Mouse (Mus musculus) midbrain, embryonic 12.5 days (tissue): ENCODE data around the gene Pole2. TPM values are rescaled to one million over a fixed set of nuclear protein-coding genes. Genes with fewer than 3 reads are reported as not detected.

Source experiments
- ATAC-seq: fragments of 200-750 bp; cut with Nextera tagmentation; 2 replicates; pipeline ENCODE4 v1.8.0; 2017; ENCODE audit warnings: low read depth, moderate TSS enrichment, moderate library complexity; ENCODE audit not compliant: low FRiP score
- H3K27ac ChIP-seq: fragments of 300-500 bp; sonication (generic); replicated peaks from 2 replicates; pipeline ENCODE4 v1.5.1; 2016; ENCODE audit warnings: mild to moderate bottlenecking
- H3K27me3 ChIP-seq: fragments of 300-500 bp; sonication (generic); 2 replicates; pipeline ENCODE4 v1.6.1; 2016; ENCODE audit warnings: mild to moderate bottlenecking
- H3K36me3 ChIP-seq: fragments of 300-500 bp; sonication (generic); 2 replicates; pipeline ENCODE4 v1.6.1; 2016
- H3K4me1 ChIP-seq: fragments of 300-500 bp; sonication (generic); 2 replicates; pipeline ENCODE4 v1.6.1; 2016
- H3K4me2 ChIP-seq: fragments of 300-500 bp; sonication (generic); replicated peaks from 2 replicates; pipeline ENCODE4 v1.6.1; 2016; ENCODE audit warnings: mild to moderate bottlenecking, moderate library complexity
- H3K4me3 ChIP-seq: fragments of 300-500 bp; sonication (generic); 2 replicates; pipeline ENCODE4 v1.5.1; 2016; ENCODE audit warnings: mild to moderate bottlenecking
- H3K9ac ChIP-seq: fragments of 300-500 bp; sonication (generic); replicated peaks from 2 replicates; pipeline ENCODE4 v1.6.1; 2016; ENCODE audit warnings: mild to moderate bottlenecking, moderate library complexity
- H3K9me3 ChIP-seq: fragments of 300-500 bp; sonication (generic); 2 replicates; pipeline ENCODE4 v1.6.1; 2016; ENCODE audit warnings: mild to moderate bottlenecking
- WGBS: fragments of 180-500 bp; shearing (Covaris S2); methylation state at CpG from one replicate; pipeline ENCODE4 v1.1.7; 2016; 5-methylcytosine and 5-hydroxymethylcytosine counted together
- polyA plus RNA-seq: library from polyadenylated mRNA; unstranded; fragments of >200 nt; fragmentation: Nextera tagmentation; extraction: Ambion mirVana; gene quantifications from 2 replicates; pipeline ENCODE4 v1.2.1, GENCODE M21; 2016

Pole2 gene
- polyA plus RNA-seq, 1 experiment from 2014 or later, result 19.7 TPM

DNA sequence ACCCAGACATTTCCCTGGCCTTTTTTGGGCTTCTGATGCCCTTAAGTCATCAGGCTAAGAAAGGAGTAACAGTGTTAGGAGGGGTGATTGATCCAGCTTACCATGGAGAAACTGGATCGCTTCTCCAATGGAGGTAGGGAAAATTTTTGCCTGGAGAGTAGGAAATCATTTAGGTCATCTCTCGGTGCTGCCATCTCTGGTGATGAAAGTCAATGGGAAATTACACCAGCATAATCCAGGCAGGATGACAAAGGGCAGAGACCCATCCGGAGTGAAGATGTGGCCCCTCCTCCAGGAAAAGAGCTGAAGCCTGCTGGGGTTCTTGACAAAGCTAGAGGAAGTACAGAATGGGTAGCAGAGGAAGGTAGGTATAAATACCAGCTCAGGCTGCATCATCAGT lies 10.3 kb upstream of the Pole2 start:
- Histone ChIP-seq H3K27ac (no peak overlapping the region), H3K9me3 (no peaks in the 10 kb centered on the region), H3K36me3 (no peaks in the 10 kb centered on the region), H3K4me3 (no peak overlapping the region), H3K27me3 (no peaks in the 10 kb centered on the region), H3K9ac (no peak overlapping the region), H3K4me2 (no peak overlapping the region), H3K4me1 (no peaks in the 10 kb centered on the region)
- no peak for ATAC-seq
- 40% methylated on average over 3 of the region's 3 CpGs for WGBS

DNA sequence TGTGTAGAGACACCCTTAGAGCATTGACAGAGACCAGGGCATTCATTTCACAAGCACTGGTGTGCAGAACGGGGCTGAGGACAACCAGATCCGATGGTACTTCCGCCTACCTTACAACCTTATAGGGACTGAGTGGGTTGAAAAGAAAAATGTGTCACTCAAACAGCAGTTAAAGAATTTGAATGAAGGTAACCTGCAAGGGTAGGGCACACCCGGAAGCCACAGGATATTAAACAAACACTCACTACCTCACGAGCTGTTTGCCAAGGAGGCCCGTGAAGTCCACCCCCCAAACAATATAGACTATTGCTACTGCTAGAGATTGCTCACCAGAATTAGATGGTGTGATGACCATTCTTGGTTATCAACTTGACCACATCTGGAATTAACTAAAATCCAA lies 7.8 kb upstream of the Pole2 start:
- Histone ChIP-seq H3K4me3 (no peak overlapping the region), H3K9ac (no peak overlapping the region), H3K4me1 (no peaks in the 10 kb centered on the region), H3K27ac (no peak overlapping the region), H3K36me3 (no peaks in the 10 kb centered on the region), H3K9me3 (no peaks in the 10 kb centered on the region), H3K27me3 (no peaks in the 10 kb centered on the region), H3K4me2 (no peak overlapping the region)
- ATAC-seq, result no peak
- WGBS, result 94% methylated on average over 6 of the region's 6 CpGs

DNA sequence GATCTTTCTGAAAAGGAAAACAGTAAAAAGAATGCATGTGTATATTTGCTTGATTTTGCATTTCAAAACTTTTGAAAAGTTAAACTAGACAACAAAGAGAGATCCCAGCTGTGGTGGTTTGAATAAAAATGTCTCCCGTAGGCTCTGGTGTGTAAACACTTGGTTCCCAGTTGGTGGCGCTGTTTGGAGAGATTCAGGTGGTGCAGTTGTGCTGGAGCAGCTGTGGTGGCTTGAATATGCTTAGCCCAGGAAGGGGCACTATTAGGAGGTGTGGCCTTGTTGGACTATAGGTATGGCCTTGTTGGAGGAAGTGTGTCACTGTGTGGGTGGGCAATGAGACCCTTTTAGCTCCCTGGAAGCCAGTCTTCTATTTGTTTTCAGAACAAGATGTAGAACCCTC lies 1.3 kb upstream of the Pole2 start:
- H3K27ac ChIP-seq, result no peak overlapping the region
- ATAC-seq, result no peak
- 65% methylated on average over 2 of the region's 2 CpGs for WGBS

DNA sequence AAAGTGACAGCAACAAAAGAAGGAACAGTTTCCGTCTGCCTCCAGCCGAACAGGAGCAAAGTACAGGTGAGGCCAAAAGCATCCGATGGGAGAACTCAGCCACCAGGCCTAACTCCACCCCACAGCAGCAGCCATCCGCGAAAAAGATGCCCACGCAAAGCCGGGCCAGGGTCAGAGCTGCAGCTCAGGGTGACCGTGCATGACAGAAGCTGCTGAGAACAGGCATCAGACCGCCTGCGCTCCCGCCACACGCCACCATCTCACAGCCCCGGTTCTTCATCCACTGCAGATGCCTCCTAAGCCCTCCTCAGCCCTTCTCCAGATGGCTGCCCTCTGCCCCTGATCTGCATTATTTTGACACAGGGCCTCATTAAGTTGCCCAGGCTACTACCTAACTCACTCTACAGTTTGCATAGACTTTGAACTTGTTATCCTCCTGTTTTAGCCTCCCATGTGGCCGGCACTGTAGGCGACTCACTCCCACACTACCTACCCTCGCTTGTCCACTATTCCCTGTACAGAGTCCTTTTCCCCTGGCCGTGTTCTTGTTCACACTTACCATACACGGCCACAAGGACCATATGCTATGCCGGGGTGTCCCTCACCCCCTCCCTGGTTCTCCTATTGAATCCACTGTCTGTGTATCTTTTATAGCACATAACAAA lies 7.2 kb downstream of the Pole2 start:
- H3K4me2 ChIP-seq, result no peak overlapping the region
- H3K9ac ChIP-seq, result no peak overlapping the region
- ATAC-seq, result no peak
- H3K27me3 ChIP-seq, result no peaks in the 10 kb centered on the region
- no peak overlapping the region for H3K27ac ChIP-seq
- peaks cover 25% of the 10 kb centered on the region; the same call in 1 of the 2 replicates for H3K36me3 ChIP-seq
- WGBS, result 88% methylated on average over 19 of the region's 19 CpGs
- no peak overlapping the region for H3K4me3 ChIP-seq
- no peaks in the 10 kb centered on the region for H3K4me1 ChIP-seq
- H3K9me3 ChIP-seq, result no peaks in the 10 kb centered on the region

More for the DNA sequence above, 1.3 kb upstream of the Pole2 start:
- Histone ChIP-seq H3K4me1 (peaks cover 10% of the 10 kb centered on the region; the same call in 1 of the 2 replicates), H3K27me3 (no peaks in the 10 kb centered on the region), H3K36me3 (no peaks in the 10 kb centered on the region), H3K4me2 (no peak overlapping the region), H3K4me3 (no peak overlapping the region), H3K9me3 (no peaks in the 10 kb centered on the region), H3K9ac (no peak overlapping the region)

DNA sequence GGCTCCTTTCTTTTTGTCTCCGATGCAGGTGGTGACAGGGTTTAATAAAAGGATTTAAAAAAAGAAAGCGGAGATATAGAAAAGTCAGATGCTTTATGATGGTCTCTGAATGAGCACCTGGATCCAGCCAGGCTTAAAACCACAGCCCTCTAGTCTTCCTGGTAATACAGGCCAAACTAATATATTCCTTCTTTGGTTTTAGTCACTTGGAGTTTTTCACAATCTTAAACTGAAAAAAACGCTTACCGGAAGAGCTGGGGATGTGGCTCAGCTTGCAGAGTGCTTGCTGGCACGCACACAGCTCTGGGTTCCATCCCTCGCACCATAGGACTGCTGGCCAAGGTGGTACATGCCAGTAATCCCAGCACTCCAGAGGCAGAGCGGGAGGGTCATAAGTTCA lies 11.4 kb downstream of the Pole2 start:
- 95% methylated on average over 7 of the region's 7 CpGs for WGBS
- peaks cover 54% of the 10 kb centered on the region for H3K36me3 ChIP-seq
- H3K4me1 ChIP-seq, result no peaks in the 10 kb centered on the region
- ATAC-seq, result no peak
- no peaks in the 10 kb centered on the region for H3K9me3 ChIP-seq
- no peak overlapping the region for H3K4me2 ChIP-seq
- H3K27ac ChIP-seq, result no peak overlapping the region
- no peak overlapping the region for H3K9ac ChIP-seq
- H3K27me3 ChIP-seq, result no peaks in the 10 kb centered on the region
- no peak overlapping the region for H3K4me3 ChIP-seq

DNA sequence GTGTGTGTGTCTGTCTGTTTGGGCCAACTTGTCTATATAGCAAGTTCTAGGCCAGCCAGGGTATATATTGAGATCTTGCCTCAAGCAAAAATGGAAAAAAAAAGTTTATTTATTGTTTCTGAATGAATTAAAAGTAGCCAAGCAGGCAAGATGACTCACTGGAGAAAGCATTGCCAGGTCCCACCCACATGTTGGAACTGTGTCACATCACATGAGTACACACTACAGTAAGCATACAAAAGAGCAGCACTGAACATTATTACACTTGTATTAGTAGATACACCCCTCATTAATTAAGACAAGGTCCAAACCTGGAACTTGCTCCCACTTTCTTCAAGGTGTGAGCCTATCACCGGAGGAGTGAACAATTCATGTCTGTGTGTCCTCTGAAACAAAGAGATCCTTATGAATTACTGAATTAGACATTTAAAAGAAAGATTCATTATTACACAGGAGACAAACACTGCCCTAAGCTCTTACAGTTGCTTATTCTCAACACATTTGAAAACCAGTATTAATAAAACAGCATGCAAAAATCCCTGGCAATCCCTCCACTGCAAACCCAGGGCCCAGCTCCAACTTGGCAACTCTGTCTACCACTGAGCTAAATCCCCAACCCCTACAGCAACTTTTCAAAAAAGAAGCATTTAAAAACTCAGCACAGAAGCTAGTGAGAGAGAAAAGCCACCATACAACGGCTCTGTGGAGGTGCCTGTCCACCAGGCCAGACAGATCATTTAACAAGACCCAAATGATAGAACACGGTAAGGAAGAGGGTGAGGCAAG lies 12.8 kb downstream of the Pole2 start:
- Histone ChIP-seq H3K9me3 (no peaks in the 10 kb centered on the region), H3K9ac (no peak overlapping the region), H3K4me1 (no peaks in the 10 kb centered on the region), H3K36me3 (peaks cover 50% of the 10 kb centered on the region), H3K4me2 (no peak overlapping the region), H3K27me3 (no peaks in the 10 kb centered on the region), H3K4me3 (no peak overlapping the region), H3K27ac (no peak overlapping the region)
- WGBS, result 90% methylated on average over 3 of the region's 3 CpGs
- no peak for ATAC-seq

DNA sequence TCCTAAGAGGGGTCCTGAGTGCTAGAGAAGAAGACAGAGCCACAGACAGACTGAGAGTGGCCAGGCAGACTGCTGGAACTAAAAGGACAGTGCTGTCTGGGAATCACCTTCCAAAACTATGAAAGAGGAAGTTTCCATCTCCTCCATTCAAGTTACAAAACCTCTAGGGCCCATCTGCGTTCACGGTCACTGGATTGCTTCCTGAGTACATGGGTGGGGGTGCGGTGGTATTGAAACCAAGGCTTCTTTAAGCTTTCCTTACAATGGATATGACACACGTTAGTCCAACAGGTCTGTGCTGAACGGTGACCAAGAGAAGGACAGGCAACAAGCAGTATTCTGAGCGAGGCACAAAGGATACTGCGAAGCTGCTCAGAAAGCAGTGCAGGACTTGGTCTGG lies 13.6 kb downstream of the Pole2 start:
- Histone ChIP-seq H3K9me3 (no peaks in the 10 kb centered on the region), H3K4me1 (no peaks in the 10 kb centered on the region), H3K36me3 (peaks cover 45% of the 10 kb centered on the region; the same call in 1 of the 2 replicates), H3K27me3 (no peaks in the 10 kb centered on the region), H3K9ac (no peak overlapping the region), H3K4me2 (no peak overlapping the region), H3K4me3 (no peak overlapping the region), H3K27ac (no peak overlapping the region)
- 92% methylated on average over 7 of the region's 7 CpGs for WGBS
- ATAC-seq, result no peak

DNA sequence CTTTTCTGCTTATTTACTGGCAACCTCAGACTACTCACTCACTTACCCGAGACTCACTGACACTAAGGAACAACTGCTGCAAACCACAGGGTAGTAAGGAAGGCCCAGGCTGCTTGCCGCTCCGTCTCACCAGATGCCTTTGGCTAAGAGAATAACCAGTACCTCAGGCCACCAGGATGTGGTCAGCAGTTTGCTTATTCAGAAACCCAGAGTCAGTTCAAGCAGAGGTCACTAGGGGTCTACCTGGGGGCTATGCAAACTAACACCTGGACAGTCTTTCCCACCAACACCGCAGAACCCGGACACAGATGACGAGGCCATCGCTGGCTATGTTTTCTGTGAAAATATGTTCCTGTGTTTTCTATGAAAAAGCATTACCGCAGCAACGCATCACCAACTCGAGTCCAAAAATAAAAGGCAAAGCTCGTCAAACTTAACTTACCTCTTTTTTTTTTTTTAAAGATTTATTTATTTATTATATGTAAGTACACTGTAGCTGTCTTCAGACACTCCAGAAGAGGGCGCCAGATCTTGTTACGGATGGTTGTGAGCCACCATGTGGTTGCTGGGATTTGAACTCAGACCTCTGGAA lies 14.7 kb downstream of the Pole2 start:
- Histone ChIP-seq H3K36me3 (peaks cover 45% of the 10 kb centered on the region; the same call in 1 of the 2 replicates), H3K4me3 (no peak overlapping the region), H3K9ac (no peak overlapping the region), H3K9me3 (no peaks in the 10 kb centered on the region), H3K4me2 (no peak overlapping the region), H3K27me3 (no peaks in the 10 kb centered on the region), H3K4me1 (no peaks in the 10 kb centered on the region), H3K27ac (no peak overlapping the region)
- 92% methylated on average over 13 of the region's 13 CpGs for WGBS
- no peak for ATAC-seq

DNA sequence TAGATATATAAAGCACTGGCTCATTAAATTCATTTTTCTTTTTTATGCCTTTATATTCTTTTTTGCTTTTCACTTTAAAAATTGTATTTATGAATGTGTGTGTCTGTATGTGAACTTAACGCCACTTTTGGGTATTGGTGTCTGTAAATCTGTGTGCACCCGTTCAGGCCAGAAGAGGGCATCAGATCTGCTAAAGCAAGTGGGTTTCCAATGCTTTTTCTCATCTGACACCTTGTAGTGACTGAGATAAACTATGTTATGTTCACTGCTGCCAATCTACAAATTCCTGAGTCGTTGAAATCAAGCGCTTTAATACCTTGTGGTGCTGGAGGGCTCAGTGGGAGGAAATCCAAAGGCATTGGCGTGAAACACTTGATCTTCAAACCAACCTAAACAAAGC lies 16.9 kb downstream of the Pole2 start:
- Histone ChIP-seq H3K9me3 (no peaks in the 10 kb centered on the region), H3K4me3 (no peak overlapping the region), H3K4me1 (no peaks in the 10 kb centered on the region), H3K27me3 (no peaks in the 10 kb centered on the region), H3K4me2 (no peak overlapping the region), H3K27ac (no peak overlapping the region), H3K9ac (no peak overlapping the region), H3K36me3 (peaks cover 39% of the 10 kb centered on the region; the same call in 1 of the 2 replicates)
- WGBS, result 90% methylated on average over 5 of the region's 5 CpGs
- ATAC-seq, result no peak

DNA sequence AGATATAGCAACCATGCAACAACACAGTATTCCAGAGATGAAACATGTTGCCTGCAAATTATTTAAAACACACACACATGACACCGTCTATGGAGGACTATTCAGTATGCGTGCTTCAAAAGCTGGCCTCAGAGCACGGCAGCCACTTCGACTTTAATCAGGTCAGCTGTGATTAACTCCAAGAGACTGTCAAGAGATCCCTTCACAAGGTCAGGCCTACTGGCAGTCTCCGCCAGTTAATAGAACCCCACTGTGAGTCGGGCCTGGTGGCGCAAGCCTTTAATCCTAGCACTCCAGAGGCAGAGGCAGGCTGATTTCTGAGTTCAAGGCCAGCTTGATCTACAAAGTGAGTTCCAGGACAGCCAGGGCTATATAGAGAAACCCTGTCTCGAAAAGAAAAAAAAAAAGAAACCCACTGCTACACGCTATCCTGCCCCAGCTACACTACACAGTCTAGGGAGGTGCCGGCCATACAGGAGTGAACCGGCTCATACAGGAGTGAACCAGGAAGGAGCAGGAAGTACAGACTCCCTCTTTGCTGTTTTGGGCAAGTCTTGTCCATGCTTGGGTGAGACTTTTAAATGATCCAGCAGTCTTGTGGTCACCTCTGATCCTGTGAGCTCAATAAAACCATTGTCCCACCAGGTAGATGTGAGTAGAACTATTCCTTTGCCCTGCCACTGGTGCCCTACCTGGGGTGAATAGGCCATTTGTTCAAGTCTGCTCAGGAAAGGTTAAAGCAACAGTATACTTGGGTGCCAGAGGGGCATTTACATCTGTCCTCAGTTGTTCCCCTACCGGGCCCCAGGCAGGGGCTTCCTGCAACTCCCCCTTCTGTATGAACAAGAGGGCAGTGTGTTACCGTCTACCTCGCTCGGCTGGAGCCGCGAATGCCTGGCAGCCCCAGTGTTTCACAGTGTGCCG lies 17.7 kb downstream of the Pole2 start:
- no peak overlapping the region for H3K9ac ChIP-seq
- H3K27ac ChIP-seq, result no peak overlapping the region
- 93% methylated on average over 18 of the region's 18 CpGs for WGBS
- no peak for ATAC-seq
- no peaks in the 10 kb centered on the region for H3K4me1 ChIP-seq
- no peaks in the 10 kb centered on the region for H3K9me3 ChIP-seq
- H3K4me2 ChIP-seq, result no peak overlapping the region
- H3K36me3 ChIP-seq, result peaks cover 37% of the 10 kb centered on the region; the same call in 1 of the 2 replicates
- no peak overlapping the region for H3K4me3 ChIP-seq
- H3K27me3 ChIP-seq, result no peaks in the 10 kb centered on the region

DNA sequence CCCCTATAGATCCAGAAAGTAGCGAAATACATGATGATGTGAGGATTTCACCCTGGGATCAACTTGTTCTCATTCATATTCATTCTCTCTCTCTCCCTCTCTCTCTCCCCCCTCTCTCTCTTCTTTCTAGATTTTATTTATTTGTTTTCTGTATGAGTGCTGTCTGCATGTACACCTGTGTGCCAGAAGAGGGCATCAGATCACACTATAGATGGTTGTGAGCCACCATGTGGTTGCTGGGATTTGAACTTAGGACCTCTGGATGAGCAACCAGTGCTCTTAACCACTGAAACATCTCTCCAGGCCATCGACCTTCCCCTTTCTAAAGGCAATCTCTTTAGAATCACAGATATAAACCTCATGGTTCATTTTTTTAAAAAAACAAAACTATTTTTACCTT lies 19.5 kb downstream of the Pole2 start:
- Histone ChIP-seq H3K4me3 (no peak overlapping the region), H3K9me3 (no peaks in the 10 kb centered on the region), H3K4me1 (no peaks in the 10 kb centered on the region), H3K36me3 (peaks cover 25% of the 10 kb centered on the region), H3K9ac (no peak overlapping the region), H3K27me3 (no peaks in the 10 kb centered on the region), H3K27ac (no peak overlapping the region), H3K4me2 (no peak overlapping the region)
- WGBS, result 88% methylated on average over 2 of the region's 2 CpGs
- no peak for ATAC-seq
